Mouse (Mus musculus): ENCODE data around the gene Kbtbd8. TPM values are rescaled to one million over a fixed set of nuclear protein-coding genes. Genes with fewer than 3 reads are reported as not detected.

Kbtbd8 gene
- polyA plus RNA-seq (2016; fragmentation: Nextera tagmentation; extraction: Ambion mirVana): 11.3 and 12.2 TPM in 2 replicates

DNA sequence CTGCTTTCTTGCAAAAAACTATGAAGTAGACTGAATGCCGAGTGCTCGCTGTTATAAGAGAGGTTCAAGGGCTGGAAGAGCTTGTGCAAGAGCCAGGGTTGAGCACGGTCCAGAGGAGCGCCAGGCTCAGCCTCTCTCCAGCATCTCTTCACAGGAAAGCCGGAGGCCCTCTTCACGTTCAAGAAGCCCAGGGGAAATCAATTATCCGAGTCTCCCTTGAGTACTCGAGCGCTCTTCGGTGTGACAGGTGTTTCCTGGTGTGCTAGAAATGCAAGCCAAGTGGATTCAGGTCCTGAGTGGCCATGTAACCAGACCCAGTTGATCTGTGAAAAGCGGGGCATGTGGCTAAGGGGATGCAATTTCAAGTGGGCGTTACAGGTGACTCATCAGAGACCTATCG is at the start of gene Kbtbd8:
Gene Kbtbd8, plus strand, starts transcription at position 295 of the 400 bp plus-strand sequence.
- WGBS: 32% methylated on average over 13 of the region's 13 CpGs

DNA sequence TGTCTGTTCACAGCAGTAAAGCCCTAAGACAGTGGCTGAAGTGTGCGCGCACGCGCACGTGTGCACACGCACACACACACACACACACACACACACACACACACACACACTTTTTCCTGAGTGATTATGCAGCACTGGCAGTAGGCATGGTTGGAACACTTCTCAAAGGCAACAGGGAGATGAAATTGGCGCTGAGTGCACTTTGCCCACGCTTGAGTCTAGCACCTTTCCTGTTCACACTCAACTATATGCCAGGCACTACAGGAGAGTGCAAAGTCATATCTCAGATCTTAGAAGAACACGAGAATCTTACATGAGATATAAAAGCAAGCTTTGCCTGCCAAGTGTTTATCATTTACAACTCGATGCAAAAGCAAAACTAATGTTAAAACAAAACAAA is 47.3 kb upstream of the Kbtbd8 start:
- H3K9me3 ChIP-seq: no peaks in the 10 kb centered on the region
- H3K4me3 ChIP-seq: no peak overlapping the region
- no peak overlapping the region for H3K27ac ChIP-seq
- 92% methylated on average over 10 of the region's 10 CpGs for WGBS
- no peaks in the 10 kb centered on the region for H3K27me3 ChIP-seq (ENCODE audit: poor library complexity, severe bottlenecking)
- H3K4me1 ChIP-seq: no peaks in the 10 kb centered on the region
- no peak for DNase-seq (ENCODE audit: extremely low spot score, low spot score)
- no peaks in the 10 kb centered on the region for H3K36me3 ChIP-seq (replicated peaks)

More for the DNA sequence above, at the start of gene Kbtbd8:
- Histone ChIP-seq H3K4me1 (peaks cover 20% of the 10 kb centered on the region), H3K9me3 (no peaks in the 10 kb centered on the region), H3K4me3 (peak within 1 kb of the TSS; percentile 89), H3K27me3 (ENCODE audit: poor library complexity, severe bottlenecking) (peaks cover 4% of the 10 kb centered on the region; the same call in 1 of the 2 replicates), H3K36me3 (replicated peaks) (peaks cover 9% of the 10 kb centered on the region), H3K27ac (peak within 1 kb of the TSS; percentile 94)
- DNase-seq (ENCODE audit: extremely low spot score, low spot score): no peak

DNA sequence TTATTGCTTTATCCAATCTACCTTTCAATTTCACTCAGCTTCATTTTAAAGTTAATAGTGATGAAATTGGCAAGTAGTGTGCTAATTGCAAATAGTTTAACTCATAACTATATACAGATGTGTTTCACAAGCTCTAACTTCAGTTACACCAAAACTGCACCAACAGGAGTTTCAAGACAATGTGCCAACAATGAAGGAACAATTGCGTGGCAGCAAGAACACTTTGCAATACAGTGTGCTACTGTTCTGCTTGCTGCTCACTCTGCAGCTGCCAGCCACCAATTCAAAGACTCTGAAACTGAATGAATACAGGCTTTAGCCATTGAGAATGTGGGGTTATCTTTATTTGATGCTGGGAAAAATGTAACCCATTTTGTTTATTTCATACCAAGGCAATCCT is 31.8 kb upstream of the Kbtbd8 start:
- DNase-seq (ENCODE audit: extremely low spot score, low spot score): no peak
- Histone ChIP-seq H3K4me1 (peaks cover 10% of the 10 kb centered on the region), H3K27me3 (ENCODE audit: poor library complexity, severe bottlenecking) (no peaks in the 10 kb centered on the region), H3K4me3 (no peak overlapping the region), H3K36me3 (replicated peaks) (no peaks in the 10 kb centered on the region), H3K9me3 (no peaks in the 10 kb centered on the region), H3K27ac (no peak overlapping the region)
- WGBS: 64% methylated on average over 1 of the region's 1 CpGs

DNA sequence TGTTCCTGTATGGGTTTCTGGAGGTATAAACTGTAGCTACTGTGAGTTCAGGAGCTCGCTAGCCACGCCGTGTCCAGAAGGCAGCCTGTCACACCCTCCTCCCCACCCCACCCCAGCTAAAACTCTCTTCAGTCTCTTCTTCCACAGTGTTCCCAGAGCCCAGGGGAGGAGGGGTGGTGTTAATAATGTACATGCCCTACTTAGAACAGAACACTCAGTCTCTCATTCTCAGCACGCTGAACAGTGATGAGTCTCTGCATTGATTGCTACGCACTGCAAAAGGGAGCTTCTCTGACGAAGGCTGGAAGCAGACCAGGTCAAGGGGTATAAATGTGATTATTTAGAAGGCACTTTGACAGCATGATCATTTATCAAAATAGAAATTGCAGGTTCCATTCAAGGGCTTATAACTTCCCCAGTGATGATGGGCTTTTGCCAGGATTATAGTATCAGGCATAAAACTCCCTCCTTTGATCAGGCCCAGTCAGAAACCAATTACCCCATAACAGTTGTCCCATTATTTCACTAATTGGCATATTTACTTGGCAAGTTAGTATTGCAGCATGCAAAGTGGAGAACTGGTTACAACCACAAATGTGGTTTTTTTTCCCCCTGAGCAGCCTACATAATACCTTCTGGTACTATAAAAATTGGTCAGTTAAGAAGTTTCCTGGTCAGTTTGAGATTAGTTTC is 29.7 kb upstream of the Kbtbd8 start:
- Histone ChIP-seq H3K36me3 (replicated peaks) (no peaks in the 10 kb centered on the region), H3K27ac (no peak overlapping the region), H3K9me3 (no peaks in the 10 kb centered on the region), H3K4me3 (no peak overlapping the region), H3K27me3 (ENCODE audit: poor library complexity, severe bottlenecking) (no peaks in the 10 kb centered on the region), H3K4me1 (peaks cover 10% of the 10 kb centered on the region)
- WGBS: 88% methylated on average over 6 of the region's 6 CpGs
- no peak for DNase-seq (ENCODE audit: extremely low spot score, low spot score)

DNA sequence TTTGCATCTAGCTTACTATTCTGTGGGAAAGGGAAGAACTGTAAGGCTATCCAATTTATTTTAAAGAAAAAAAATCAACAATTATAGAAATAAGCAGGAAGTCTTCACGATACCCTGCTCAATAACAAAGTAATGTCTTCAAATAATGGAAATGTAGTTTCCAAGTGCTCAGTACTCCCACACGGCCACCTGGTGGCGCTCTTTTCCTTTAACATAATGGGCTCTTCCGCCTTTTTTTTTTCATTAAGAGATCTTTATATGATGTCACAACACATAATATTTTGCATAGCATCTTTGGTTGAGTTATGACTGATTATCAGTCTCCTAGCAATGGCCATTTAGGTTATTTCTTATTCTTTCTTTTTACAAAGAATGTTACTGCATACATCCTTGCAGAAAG is 29.0 kb upstream of the Kbtbd8 start:
- no peaks in the 10 kb centered on the region for H3K27me3 ChIP-seq (ENCODE audit: poor library complexity, severe bottlenecking)
- H3K36me3 ChIP-seq (replicated peaks): no peaks in the 10 kb centered on the region
- DNase-seq (ENCODE audit: extremely low spot score, low spot score): no peak
- H3K4me3 ChIP-seq: no peak overlapping the region
- peaks cover 10% of the 10 kb centered on the region for H3K4me1 ChIP-seq
- H3K9me3 ChIP-seq: no peaks in the 10 kb centered on the region
- H3K27ac ChIP-seq: no peak overlapping the region
- WGBS: 46% methylated on average over 4 of the region's 4 CpGs

DNA sequence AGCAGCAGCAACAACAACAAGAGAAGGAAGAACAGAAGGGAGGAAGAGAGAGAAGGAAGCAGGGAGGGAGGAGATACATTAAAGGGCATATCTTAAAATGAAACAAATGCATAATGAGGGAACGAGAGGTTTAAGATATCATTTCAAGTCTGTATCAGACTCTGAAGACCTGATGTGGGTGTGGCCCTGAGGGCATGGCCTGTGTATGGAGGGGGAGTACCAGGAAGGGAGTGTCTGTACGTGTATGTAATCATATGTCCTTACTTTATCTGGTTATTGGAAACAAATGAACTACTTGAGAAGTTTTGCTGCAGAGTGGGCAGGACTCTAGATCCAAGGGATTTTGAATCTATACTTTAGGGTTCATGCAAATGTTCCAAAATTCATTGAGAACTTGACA is 22.3 kb upstream of the Kbtbd8 start:
- H3K27ac ChIP-seq: no peak overlapping the region
- WGBS: 86% methylated on average over 2 of the region's 2 CpGs

DNA sequence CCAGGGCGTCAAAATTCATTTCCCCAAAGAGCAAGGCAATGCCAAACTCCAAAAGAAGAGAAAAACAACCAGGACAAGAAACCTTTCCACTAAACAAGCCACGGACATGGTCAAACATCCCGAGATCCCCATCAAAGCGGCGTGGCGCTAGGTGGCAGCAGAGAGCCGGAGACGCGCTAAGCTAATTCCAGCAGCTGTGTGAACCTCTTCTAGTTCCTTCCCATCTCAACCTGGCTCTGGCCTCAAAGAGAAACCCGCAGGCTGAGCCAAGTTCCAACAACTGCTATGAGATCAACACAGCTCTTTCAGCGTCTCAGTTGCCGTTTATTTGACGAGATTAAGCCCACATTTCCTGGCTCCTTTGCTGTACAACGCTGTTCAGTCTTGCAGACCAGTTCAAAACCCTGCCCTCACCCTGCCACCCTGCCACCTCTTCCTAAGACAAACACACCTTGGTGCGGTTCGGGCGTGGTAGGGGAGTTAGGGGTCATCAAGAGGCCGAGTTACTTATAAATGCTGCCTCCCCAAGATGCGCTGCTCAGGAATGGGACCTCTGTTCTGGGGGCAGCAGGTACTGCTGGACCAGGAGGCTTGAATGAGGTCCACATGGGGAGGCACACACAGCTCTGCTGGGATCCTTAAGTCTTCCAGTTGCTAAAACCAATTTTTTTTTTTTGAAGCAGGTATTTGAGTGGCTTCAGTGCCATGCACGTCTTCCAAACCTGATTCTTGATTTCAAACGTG is 18.5 kb upstream of the Kbtbd8 start:
- H3K36me3 ChIP-seq (replicated peaks): no peaks in the 10 kb centered on the region
- 31% methylated on average over 21 of the region's 21 CpGs for WGBS
- peak; percentile 83 for DNase-seq (ENCODE audit: extremely low spot score, low spot score)

More for the DNA sequence above, 22.3 kb upstream of the Kbtbd8 start:
- no peaks in the 10 kb centered on the region for H3K36me3 ChIP-seq (replicated peaks)
- H3K9me3 ChIP-seq: no peaks in the 10 kb centered on the region
- peaks cover 6% of the 10 kb centered on the region for H3K27me3 ChIP-seq (ENCODE audit: poor library complexity, severe bottlenecking)
- no peak overlapping the region for H3K4me3 ChIP-seq
- no peak for DNase-seq (ENCODE audit: extremely low spot score, low spot score)
- peaks cover 4% of the 10 kb centered on the region for H3K4me1 ChIP-seq

DNA sequence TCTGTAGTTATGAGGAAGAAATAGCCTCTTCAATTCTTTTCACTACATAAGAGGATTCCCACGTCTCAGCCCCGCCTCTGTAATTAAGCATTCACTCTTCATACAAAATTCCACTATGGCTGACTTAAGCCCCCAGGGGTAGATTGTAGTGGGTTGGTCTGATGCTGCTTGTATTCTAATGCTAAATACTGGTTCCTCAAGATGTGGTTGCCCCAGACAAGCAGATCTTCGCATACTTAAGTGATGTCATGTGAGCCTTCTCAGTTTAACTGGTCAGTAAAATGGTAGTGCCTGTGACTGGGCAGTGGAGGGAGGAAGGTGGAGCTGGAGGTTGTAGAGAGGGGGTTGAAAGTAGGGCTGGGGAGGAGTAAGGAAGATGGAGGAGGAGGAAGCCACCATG is 13.3 kb upstream of the Kbtbd8 start:
- no peaks in the 10 kb centered on the region for H3K36me3 ChIP-seq (replicated peaks)
- no peak overlapping the region for H3K27ac ChIP-seq
- H3K4me3 ChIP-seq: no peak overlapping the region
- peaks cover 4% of the 10 kb centered on the region for H3K27me3 ChIP-seq (ENCODE audit: poor library complexity, severe bottlenecking)
- peaks cover 13% of the 10 kb centered on the region for H3K4me1 ChIP-seq
- no peak for DNase-seq (ENCODE audit: extremely low spot score, low spot score)
- 47% methylated on average over 3 of the region's 3 CpGs for WGBS
- H3K9me3 ChIP-seq: no peaks in the 10 kb centered on the region

More for the DNA sequence above, 18.5 kb upstream of the Kbtbd8 start:
- Histone ChIP-seq H3K4me3 (no peak overlapping the region), H3K9me3 (no peaks in the 10 kb centered on the region), H3K27ac (no peak overlapping the region), H3K27me3 (ENCODE audit: poor library complexity, severe bottlenecking) (peaks cover 6% of the 10 kb centered on the region), H3K4me1 (peaks cover 5% of the 10 kb centered on the region)

DNA sequence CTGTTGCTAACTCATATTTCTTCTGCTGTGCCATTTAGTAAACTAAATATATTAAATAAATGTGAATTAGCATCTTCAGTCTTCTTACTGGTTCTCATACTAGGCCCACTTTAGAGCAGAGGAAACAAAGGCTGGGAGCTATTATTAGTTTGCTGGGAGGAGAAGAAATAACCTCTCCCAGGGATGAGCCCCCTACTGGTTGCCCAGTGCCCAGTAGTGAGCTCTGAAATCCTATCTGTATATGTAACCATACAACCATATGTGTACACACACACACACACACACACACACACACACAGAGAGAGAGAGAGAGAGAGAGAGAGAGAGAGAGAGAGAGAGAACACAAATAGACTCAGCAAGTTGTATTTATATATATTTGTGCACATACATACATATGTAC is 8.6 kb upstream of the Kbtbd8 start:
- Histone ChIP-seq H3K9me3 (no peaks in the 10 kb centered on the region), H3K27ac (no peak overlapping the region), H3K4me3 (no peak overlapping the region), H3K36me3 (replicated peaks) (no peaks in the 10 kb centered on the region), H3K27me3 (ENCODE audit: poor library complexity, severe bottlenecking) (no peaks in the 10 kb centered on the region), H3K4me1 (peaks cover 12% of the 10 kb centered on the region)
- no peak for DNase-seq (ENCODE audit: extremely low spot score, low spot score)

DNA sequence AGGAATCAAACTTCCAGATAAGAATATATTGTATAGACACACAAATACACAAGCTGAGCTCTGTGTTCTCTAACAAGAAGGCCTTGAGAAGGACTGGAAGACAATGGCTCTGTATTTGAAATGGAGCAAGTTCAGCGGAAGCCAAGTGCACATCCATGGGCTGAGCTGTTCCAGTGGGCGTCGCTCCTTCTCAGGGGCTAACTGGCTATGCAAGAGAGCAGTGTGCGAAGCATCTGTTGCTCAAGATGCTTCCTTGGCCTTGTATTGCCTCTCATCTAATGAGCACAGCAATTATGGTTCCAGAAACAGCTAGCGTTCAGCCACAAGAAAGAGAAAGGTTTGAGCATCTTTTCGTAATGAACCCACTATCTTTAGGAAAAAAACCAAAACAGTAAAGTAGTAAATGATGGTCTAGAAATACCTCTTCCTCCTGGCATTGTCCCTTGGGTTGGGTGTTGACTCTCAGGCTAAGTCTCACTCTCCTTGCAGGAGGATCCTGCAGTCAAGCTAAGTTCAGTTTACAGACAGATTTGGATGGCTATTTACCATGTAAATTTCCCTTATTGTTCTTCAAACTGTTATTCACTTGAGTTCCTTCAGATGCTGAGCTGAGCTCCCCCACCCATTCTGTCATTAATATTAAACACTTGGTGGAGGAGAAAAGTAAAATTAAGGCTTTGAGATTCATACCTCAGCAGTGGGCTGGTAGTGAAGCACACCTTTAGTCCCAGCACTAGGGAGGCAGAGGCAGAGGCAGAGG is 7.2 kb upstream of the Kbtbd8 start:
- H3K27me3 ChIP-seq (ENCODE audit: poor library complexity, severe bottlenecking): no peaks in the 10 kb centered on the region
- no peak overlapping the region for H3K27ac ChIP-seq
- WGBS: 89% methylated on average over 6 of the region's 6 CpGs
- H3K4me3 ChIP-seq: no peak overlapping the region
- no peak for DNase-seq (ENCODE audit: extremely low spot score, low spot score)
- no peaks in the 10 kb centered on the region for H3K9me3 ChIP-seq
- H3K4me1 ChIP-seq: peaks cover 5% of the 10 kb centered on the region
- H3K36me3 ChIP-seq (replicated peaks): no peaks in the 10 kb centered on the region

DNA sequence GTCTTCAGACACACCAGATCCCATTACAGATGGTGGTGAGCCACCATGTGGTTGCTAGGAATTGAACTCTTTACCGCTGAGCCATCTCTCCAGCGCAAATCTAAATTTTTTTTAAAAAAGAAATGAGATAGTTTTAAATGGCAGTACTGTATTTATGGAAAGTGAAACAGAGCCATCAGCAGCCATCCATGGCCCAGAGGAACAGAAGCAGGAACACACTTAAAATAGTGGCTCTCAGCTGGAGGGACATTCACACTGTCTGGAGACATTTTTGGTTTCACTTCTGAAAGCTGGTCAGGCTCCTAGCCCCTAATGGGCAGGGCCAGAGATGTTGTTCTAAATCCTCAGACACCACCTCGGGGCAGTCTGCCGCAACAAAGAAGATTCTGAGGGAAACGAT is 5.0 kb upstream of the Kbtbd8 start:
- H3K4me1 ChIP-seq: peaks cover 6% of the 10 kb centered on the region
- peaks cover 4% of the 10 kb centered on the region; the same call in 1 of the 2 replicates for H3K27me3 ChIP-seq (ENCODE audit: poor library complexity, severe bottlenecking)
- DNase-seq (ENCODE audit: extremely low spot score, low spot score): no peak
- H3K4me3 ChIP-seq: no peak overlapping the region
- no peaks in the 10 kb centered on the region for H3K36me3 ChIP-seq (replicated peaks)
- 68% methylated on average over 5 of the region's 5 CpGs for WGBS
- no peak overlapping the region for H3K27ac ChIP-seq
- no peaks in the 10 kb centered on the region for H3K9me3 ChIP-seq

DNA sequence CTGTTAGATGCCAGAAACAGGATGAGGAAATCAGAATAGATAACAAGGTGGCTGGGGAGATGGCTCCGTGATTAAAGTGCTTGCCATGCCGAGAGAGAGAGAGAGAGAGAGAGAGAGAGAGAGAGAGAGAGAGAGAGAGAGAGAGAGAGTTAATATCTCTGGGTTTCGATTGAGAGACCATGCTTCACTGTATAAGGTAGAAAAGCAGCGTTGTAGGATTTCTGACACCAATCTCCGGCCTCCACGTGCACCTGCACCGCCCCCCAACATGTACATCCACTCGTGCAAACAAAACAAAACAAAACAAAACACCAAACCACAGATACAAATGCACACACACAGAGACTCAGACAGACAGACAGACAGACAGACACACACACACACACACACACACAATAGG is 527 bp upstream of the Kbtbd8 start:
- Histone ChIP-seq H3K27me3 (ENCODE audit: poor library complexity, severe bottlenecking) (peaks cover 4% of the 10 kb centered on the region; the same call in 1 of the 2 replicates), H3K4me1 (peaks cover 20% of the 10 kb centered on the region), H3K27ac (no peak overlapping the region), H3K4me3 (peak overlapping the region; percentile 89; the same call in 1 of the 2 replicates), H3K9me3 (no peaks in the 10 kb centered on the region), H3K36me3 (replicated peaks) (peaks cover 5% of the 10 kb centered on the region)
- no peak for DNase-seq (ENCODE audit: extremely low spot score, low spot score)
- WGBS: 60% methylated on average over 8 of the region's 8 CpGs
